Mouse (Mus musculus) heart, embryonic 12.5 days (tissue): ENCODE measurements around the gene Vps16. TPM values are rescaled to one million over a fixed set of nuclear protein-coding genes. Genes with fewer than 3 reads are reported as not detected.
A peak's percentile ranks its signal among the peaks of the same experiment; 100 is the strongest.

Experiments used
- ATAC-seq: fragments of 200-750 bp; cut with Nextera tagmentation; 2 replicates; pipeline ENCODE4 v1.8.0; 2017; ENCODE audit warnings: moderate TSS enrichment, moderate library complexity; ENCODE audit not compliant: insufficient number of reproducible peaks, low FRiP score
- H3K27ac ChIP-seq: fragments of 300-500 bp; sonication (generic); 2 replicates; pipeline ENCODE4 v1.5.1; 2016; ENCODE audit warnings: mild to moderate bottlenecking, moderate library complexity; ENCODE audit not compliant: poor library complexity, severe bottlenecking
- H3K27me3 ChIP-seq: fragments of 300-500 bp; sonication (generic); replicated peaks from 2 replicates; pipeline ENCODE4 v1.6.1; 2016; ENCODE audit warnings: mild to moderate bottlenecking, moderate library complexity
- H3K36me3 ChIP-seq: fragments of 300-500 bp; sonication (generic); 2 replicates; pipeline ENCODE4 v1.6.1; 2016; ENCODE audit warnings: mild to moderate bottlenecking, moderate library complexity
- H3K4me1 ChIP-seq: fragments of 300-500 bp; sonication (generic); replicated peaks from 2 replicates; pipeline ENCODE4 v1.6.1; 2016; ENCODE audit warnings: mild to moderate bottlenecking
- H3K4me2 ChIP-seq: fragments of 300-500 bp; sonication (generic); 2 replicates; pipeline ENCODE4 v1.6.1; 2016; ENCODE audit warnings: mild to moderate bottlenecking, moderate library complexity
- H3K4me3 ChIP-seq: fragments of 300-500 bp; sonication (generic); 2 replicates; pipeline ENCODE4 v1.5.1; 2016; ENCODE audit warnings: mild to moderate bottlenecking
- H3K9ac ChIP-seq: fragments of 300-500 bp; sonication (generic); 2 replicates; pipeline ENCODE4 v1.6.1; 2016; ENCODE audit warnings: mild to moderate bottlenecking, moderate library complexity
- H3K9me3 ChIP-seq: fragments of 300-500 bp; sonication (generic); replicated peaks from 2 replicates; pipeline ENCODE4 v1.6.1; 2016; ENCODE audit warnings: mild to moderate bottlenecking, moderate library complexity
- WGBS: fragments of 180-500 bp; shearing (Covaris S2); methylation state at CpG from one replicate; pipeline ENCODE4 v1.1.7; 2016; 5-methylcytosine and 5-hydroxymethylcytosine counted together
- polyA plus RNA-seq: library from polyadenylated mRNA; unstranded; fragments of >200 nt; fragmentation: Nextera tagmentation; extraction: Ambion mirVana; gene quantifications from 2 replicates; pipeline ENCODE4 v1.2.1, GENCODE M21; 2016

Vps16 gene
- 63.5 and 63.9 TPM in 2 replicates for polyA plus RNA-seq

- Histone ChIP-seq H3K36me3 (peaks cover 16% of the 10 kb centered on the region; the same call in 1 of the 2 replicates), H3K4me3 (peak within 1 kb of the TSS; percentile 80), H3K27ac (peak within 1 kb of the TSS; percentile 79), H3K9ac (peak within 1 kb of the TSS; percentile 79), H3K27me3 (no peaks in the 10 kb centered on the region), H3K4me1 (peaks cover 13% of the 10 kb centered on the region), H3K4me2 (peak within 1 kb of the TSS; percentile 78), H3K9me3 (no peaks in the 10 kb centered on the region)
- under 1% methylated on average over 58 of the region's 58 CpGs for WGBS
- ATAC-seq: peak; percentile 95
These were observed at the start of gene Vps16, which contains the start of gene Pced1a for GRCm38 (mm10) chr2:130424126-130424853. Gene Vps16 (plus strand): TSS chr2:130424339. Gene Pced1a (minus strand): TSS chr2:130424701.

DNA sequence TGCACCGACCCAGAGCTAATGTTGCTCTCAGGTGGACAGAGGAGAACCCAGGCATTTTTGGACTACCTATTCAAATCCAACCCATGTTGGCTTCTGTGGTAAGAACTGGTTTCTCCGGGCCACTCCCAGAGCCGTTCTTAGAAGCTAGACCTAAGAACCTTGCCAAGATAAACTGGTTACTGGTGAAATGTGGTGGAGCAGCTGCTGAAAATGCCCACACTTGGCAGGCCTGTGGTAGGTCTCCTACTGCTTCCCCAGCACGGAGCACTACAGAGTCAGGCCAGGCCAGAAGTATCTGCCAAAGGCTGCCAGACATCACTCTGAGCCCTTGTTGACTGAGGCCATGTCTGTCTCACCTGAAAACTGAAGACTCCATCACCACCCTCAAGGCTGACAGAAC lies 49.2 kb upstream of the Vps16 start:
- WGBS: 63% methylated on average over 4 of the region's 4 CpGs
- no peaks in the 10 kb centered on the region for H3K9me3 ChIP-seq
- no peak overlapping the region for H3K9ac ChIP-seq
- H3K4me2 ChIP-seq: no peak overlapping the region
- ATAC-seq: no peak
- H3K36me3 ChIP-seq: no peaks in the 10 kb centered on the region
- H3K27ac ChIP-seq: no peak overlapping the region
- H3K4me1 ChIP-seq: no peaks in the 10 kb centered on the region
- H3K4me3 ChIP-seq: no peak overlapping the region
- peaks cover 19% of the 10 kb centered on the region for H3K27me3 ChIP-seq

DNA sequence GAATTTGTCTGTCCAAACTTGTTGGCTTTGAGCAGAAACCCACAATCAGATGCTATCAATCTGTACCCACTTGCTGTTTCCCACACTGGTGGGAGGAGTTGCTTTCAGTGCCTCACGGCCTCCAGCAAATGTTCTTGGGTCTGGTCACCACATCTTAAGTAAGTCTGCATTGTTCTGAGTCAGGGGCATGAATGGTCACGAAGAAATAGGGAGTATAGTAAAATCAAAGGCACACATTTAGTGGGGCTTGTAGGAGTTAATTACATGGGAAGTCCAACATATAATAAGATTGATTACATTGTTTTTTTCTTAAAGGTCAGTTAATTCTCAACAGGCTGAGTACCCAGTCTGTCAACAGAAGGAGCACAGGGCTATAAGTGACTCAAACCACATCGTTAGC lies 40.9 kb upstream of the Vps16 start:
- Histone ChIP-seq H3K27ac (no peak overlapping the region), H3K9ac (no peak overlapping the region), H3K9me3 (0 out of 2 replicates have a peak, but pooled peaks cover 5% of the 10 kb centered on the region), H3K4me1 (no peaks in the 10 kb centered on the region), H3K36me3 (no peaks in the 10 kb centered on the region), H3K27me3 (peaks cover 18% of the 10 kb centered on the region), H3K4me2 (no peak overlapping the region), H3K4me3 (no peak overlapping the region)
- WGBS: 65% methylated on average over 3 of the region's 3 CpGs
- no peak for ATAC-seq

DNA sequence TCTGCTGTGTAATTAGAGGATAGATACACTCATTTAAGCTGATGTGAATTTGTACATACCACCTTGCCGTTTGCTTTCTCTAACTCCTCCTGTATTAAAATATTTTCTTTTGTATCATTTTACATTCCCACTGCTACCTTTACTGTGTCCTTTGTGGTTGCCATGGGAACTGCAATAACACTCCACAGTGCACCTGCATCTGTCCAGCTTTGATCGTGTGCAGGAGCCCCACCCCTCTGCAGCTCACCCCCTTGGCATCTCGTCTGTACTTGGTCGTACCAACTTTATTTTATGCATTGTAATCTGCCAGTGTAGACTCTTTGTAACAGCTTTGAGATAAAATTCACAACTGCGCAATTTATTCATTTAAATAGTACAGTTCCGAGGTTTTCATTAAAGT lies 40.2 kb upstream of the Vps16 start:
- ATAC-seq: no peak
- H3K9ac ChIP-seq: no peak overlapping the region
- H3K4me1 ChIP-seq: no peaks in the 10 kb centered on the region
- H3K27me3 ChIP-seq: peaks cover 15% of the 10 kb centered on the region
- 0 out of 2 replicates have a peak, but pooled peaks cover 5% of the 10 kb centered on the region for H3K9me3 ChIP-seq
- no peak overlapping the region for H3K4me3 ChIP-seq
- 74% methylated on average over 6 of the region's 6 CpGs for WGBS
- H3K4me2 ChIP-seq: no peak overlapping the region
- no peaks in the 10 kb centered on the region for H3K36me3 ChIP-seq
- H3K27ac ChIP-seq: no peak overlapping the region

DNA sequence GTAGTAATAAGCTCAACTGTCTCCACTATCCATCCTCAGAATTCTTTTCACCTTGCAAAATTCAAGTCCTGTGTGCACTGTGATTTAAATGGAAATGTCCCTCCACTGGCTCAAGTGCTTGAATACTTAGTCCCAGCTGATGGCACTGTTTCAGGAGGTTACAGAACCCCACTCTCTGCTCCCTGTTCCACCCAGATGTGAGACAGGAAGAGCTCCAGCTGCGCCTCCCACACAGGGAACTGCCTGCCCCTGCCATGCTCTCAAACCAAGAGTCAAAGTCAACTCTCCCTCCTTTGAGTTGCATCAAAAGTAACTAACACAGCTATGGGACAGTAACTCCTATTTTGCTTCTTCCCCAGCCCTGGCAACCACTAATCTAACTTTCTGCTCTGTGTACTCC lies 37.9 kb upstream of the Vps16 start:
- no peak overlapping the region for H3K4me2 ChIP-seq
- no peaks in the 10 kb centered on the region; the same call in 1 of the 2 replicates for H3K36me3 ChIP-seq
- H3K4me3 ChIP-seq: no peak overlapping the region
- no peak for ATAC-seq
- H3K4me1 ChIP-seq: no peaks in the 10 kb centered on the region
- WGBS: 50% methylated on average over 1 of the region's 1 CpGs
- H3K9me3 ChIP-seq: 0 out of 2 replicates have a peak, but pooled peaks cover 5% of the 10 kb centered on the region
- peaks cover 14% of the 10 kb centered on the region for H3K27me3 ChIP-seq
- H3K27ac ChIP-seq: no peak overlapping the region
- no peak overlapping the region for H3K9ac ChIP-seq

DNA sequence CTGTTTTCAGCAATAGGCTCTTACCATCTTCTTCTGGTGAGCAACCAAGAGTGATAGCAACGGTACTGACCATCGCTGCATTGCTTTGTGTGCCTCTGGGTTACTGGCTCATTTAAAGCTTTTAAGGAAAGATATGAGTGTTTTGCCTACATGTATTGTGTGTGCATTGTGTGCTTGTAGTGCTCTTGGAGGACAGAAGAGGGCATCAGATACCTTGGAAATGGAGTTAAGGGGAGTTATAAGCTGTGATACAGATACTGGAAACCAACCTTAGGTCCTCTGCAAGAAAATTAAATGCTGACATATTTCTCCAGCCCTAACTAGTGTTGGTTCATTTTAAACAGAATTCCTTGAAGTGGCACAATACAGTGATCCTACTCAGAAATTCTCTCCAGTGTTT lies 35.3 kb upstream of the Vps16 start:
- no peaks in the 10 kb centered on the region for H3K4me1 ChIP-seq
- H3K4me2 ChIP-seq: no peak overlapping the region
- H3K9ac ChIP-seq: no peak overlapping the region
- no peak overlapping the region for H3K4me3 ChIP-seq
- H3K36me3 ChIP-seq: peaks cover 19% of the 10 kb centered on the region
- H3K27ac ChIP-seq: no peak overlapping the region
- H3K27me3 ChIP-seq: peaks cover 4% of the 10 kb centered on the region; the same call in 1 of the 2 replicates
- WGBS: 72% methylated on average over 2 of the region's 2 CpGs
- 0 out of 2 replicates have a peak, but pooled peaks cover 5% of the 10 kb centered on the region for H3K9me3 ChIP-seq
- no peak for ATAC-seq

DNA sequence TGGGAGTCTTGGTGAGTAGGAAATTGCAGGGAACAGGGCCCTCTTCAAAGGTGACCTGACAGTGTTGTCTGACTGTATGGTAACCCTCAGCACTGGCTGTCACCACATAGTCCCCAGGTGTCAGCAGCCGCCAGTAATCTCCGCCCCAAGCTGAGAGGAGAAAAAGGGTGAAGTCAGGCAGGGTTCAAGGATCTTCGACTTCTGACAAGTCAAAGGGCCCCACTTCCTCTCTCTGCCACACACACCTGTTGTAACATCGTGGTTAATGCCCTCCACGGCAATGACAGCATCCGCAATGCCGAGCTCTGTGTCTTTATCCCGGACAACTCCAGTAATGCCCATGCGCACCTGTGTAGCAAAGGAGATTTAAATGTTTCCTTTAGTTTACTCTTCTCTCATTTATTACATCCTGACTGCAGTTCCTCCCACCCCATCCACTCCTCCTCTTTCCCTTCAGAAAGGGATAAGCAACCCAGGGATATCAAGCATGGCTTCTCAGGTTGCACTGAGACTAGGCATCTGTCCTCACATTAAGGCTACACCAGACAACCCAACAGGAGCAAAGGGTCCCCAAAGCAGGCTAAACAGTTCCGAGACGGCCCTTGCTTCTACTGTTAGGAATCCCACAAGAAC lies 33.0 kb upstream of the Vps16 start:
- WGBS: 78% methylated on average over 11 of the region's 11 CpGs
- Histone ChIP-seq H3K36me3 (peaks cover 33% of the 10 kb centered on the region), H3K9ac (no peak overlapping the region), H3K4me1 (no peaks in the 10 kb centered on the region), H3K9me3 (no peaks in the 10 kb centered on the region), H3K27me3 (peaks cover 3% of the 10 kb centered on the region; the same call in 1 of the 2 replicates), H3K4me3 (no peak overlapping the region), H3K4me2 (no peak overlapping the region), H3K27ac (no peak overlapping the region)
- ATAC-seq: no peak

- WGBS: 77% methylated on average over 3 of the region's 3 CpGs
- Histone ChIP-seq H3K9me3 (no peaks in the 10 kb centered on the region), H3K4me2 (no peak overlapping the region), H3K4me3 (no peak overlapping the region), H3K27ac (no peak overlapping the region), H3K27me3 (no peaks in the 10 kb centered on the region), H3K4me1 (0 out of 2 replicates have a peak, but pooled peaks cover 2% of the 10 kb centered on the region), H3K9ac (no peak overlapping the region), H3K36me3 (peaks cover 33% of the 10 kb centered on the region)
- no peak for ATAC-seq
These were observed 31.3 kb upstream of the Vps16 start for GRCm38 (mm10) chr2:130392836-130393235.

- Histone ChIP-seq H3K4me3 (no peak overlapping the region), H3K9ac (no peak overlapping the region), H3K27ac (no peak overlapping the region), H3K36me3 (peaks cover 33% of the 10 kb centered on the region), H3K4me2 (no peak overlapping the region), H3K9me3 (no peaks in the 10 kb centered on the region), H3K4me1 (0 out of 2 replicates have a peak, but pooled peaks cover 6% of the 10 kb centered on the region), H3K27me3 (0 out of 2 replicates have a peak, but pooled peaks cover 8% of the 10 kb centered on the region)
- 87% methylated on average over 11 of the region's 11 CpGs for WGBS
- ATAC-seq: no peak
These were observed 28.4 kb upstream of the Vps16 start for GRCm38 (mm10) chr2:130395696-130396095.

GRCm38 (mm10) chr2:130397186-130397985 lies 26.8 kb upstream of the Vps16 start, which contains the start of gene Cpxm1:
Gene Cpxm1 (minus strand): TSS chr2:130397574.
- H3K36me3 ChIP-seq: peaks cover 25% of the 10 kb centered on the region
- H3K4me3 ChIP-seq: peak within 1 kb of the TSS; percentile 72
- 0 out of 2 replicates have a peak within 1 kb of the TSS, but pooled peaks have one; percentile 32 for H3K27ac ChIP-seq
- 0 out of 2 replicates have a peak, but pooled peaks cover 8% of the 10 kb centered on the region for H3K27me3 ChIP-seq
- 0 out of 2 replicates have a peak, but pooled peaks cover 6% of the 10 kb centered on the region for H3K4me1 ChIP-seq
- H3K9me3 ChIP-seq: no peaks in the 10 kb centered on the region
- ATAC-seq: peak; percentile 85
- H3K9ac ChIP-seq: peak within 1 kb of the TSS; percentile 81
- H3K4me2 ChIP-seq: peak within 1 kb of the TSS; percentile 96
- under 1% methylated on average over 36 of the region's 53 CpGs for WGBS
